ENCODE assay signal across 15 mouse cellular contexts in the genomic region with DNA sequence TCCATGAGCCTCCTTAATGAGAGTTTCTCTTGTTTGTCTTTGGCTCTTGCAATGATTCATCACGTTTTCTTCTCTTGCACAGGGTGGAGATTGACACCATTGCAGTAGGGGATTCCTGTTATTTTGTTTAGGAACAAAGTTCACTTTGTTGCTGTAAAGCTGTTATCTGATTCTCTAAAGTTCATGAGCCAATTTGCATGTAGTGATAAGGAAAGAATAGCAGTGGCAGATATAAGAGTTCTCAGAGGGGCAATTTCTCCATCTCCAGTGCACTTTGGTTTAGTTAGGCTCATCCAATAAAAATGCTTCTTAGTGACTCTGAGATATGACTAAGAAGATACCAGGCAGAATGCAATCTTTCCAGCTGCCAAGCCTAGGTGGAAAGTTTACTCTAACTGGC.
"Had no signal": no experiment of that assay in that cellular context is flagged by ENCODE, and none has a peak within 500 bp of the region (broad histone marks: within the 10 kb centered on the region; RNA-seq: fewer than 3 reads in every experiment).

No protein-coding gene starts in this region.

- DNase-seq: retina, postnatal 1 day; right cerebral cortex, adult 18-20 months; right cerebral cortex, postnatal 14 days; right cerebral cortex, postnatal 25 days; right cerebral cortex, postnatal 4 days; spleen, adult 18-20 months; thymus, adult 18-20 months; thymus, adult 2 months; thymus, postnatal 14 days; thymus, postnatal 25 days; thymus, postnatal 36 days; thymus, postnatal 4 days had no signal

- H3K4me1 ChIP-seq: neural tube, embryonic 15.5 days; stomach, embryonic 15.5 days had no signal

- H3K27me3 ChIP-seq: neural tube, embryonic 15.5 days; stomach, embryonic 15.5 days had no signal

- H3K36me3 ChIP-seq: neural tube, embryonic 15.5 days; stomach, embryonic 15.5 days had no signal

- H3K9me3 ChIP-seq: neural tube, embryonic 15.5 days; stomach, embryonic 15.5 days had no signal

- H3K4me3 ChIP-seq: neural tube, embryonic 15.5 days; stomach, embryonic 15.5 days had no signal

- H3K9ac ChIP-seq: neural tube, embryonic 15.5 days; stomach, embryonic 15.5 days had no signal

- H3K27ac ChIP-seq: neural tube, embryonic 15.5 days; stomach, embryonic 15.5 days; stomach, postnatal 0 days had no signal

- H3K4me2 ChIP-seq: neural tube, embryonic 15.5 days; stomach, embryonic 15.5 days had no signal
